In the genomic region with DNA sequence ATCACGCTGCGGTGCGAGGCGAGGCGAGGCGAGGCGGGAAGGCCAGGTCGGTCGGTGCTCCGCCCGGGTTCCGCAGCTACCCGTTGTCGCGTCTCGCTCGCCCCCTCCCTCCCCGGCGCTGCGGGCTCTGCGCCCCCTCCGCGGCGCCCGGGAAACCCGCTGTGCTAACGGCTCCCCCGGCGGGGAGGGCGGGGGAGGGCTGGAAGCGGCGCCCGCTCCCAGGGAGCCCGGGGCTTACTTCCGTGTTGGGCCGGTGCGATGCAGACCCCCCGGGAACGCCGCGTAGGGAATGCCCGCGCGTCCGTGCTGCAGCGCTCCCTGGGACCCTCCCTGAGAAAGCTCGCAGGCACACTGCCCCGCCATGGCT, we compare ENCODE assay signal across 8 mouse cellular contexts. TPM values are rescaled to one million over a fixed set of nuclear protein-coding genes. Genes with fewer than 3 reads are reported as not detected.
DNase-seq lines count a peak whose midpoint lies in the region; ATAC-seq and TF ChIP-seq lines count a peak whose summit lies in the region.

No protein-coding gene starts in this region.

- under 1% methylated on average over 46 of the region's 48 CpGs for WGBS in heart, embryonic 15.5 days
- under 1% methylated on average over 25 of the region's 48 CpGs for WGBS in hindbrain, embryonic 16.5 days
- WGBS in midbrain, embryonic 11.5 days = under 1% methylated on average over 30 of the region's 48 CpGs

- TF ChIP-seq CTCF in bone marrow macrophage, adult 2 months (IDR thresholded peaks at IDR 0.05; ENCODE audit: low read depth, low read length) = no peak

- H3K36me3 ChIP-seq in heart, embryonic 15.5 days = peaks cover 11% of the 10 kb centered on the region
- peaks cover 4% of the 10 kb centered on the region; the same call in 1 of the 2 replicates for H3K36me3 ChIP-seq in hindbrain, embryonic 16.5 days (ENCODE audit: control insufficient read depth, insufficient read depth, low read length)
- peaks cover 4% of the 10 kb centered on the region for H3K36me3 ChIP-seq in midbrain, embryonic 11.5 days (ENCODE audit: control insufficient read depth, insufficient read depth, low read length)

- peak overlapping the region; percentile 100 for H3K9ac ChIP-seq in heart, embryonic 15.5 days
- H3K9ac ChIP-seq in hindbrain, embryonic 16.5 days (ENCODE audit: low read depth, low read length) = peak overlapping the region; percentile 100
- H3K9ac ChIP-seq in midbrain, embryonic 11.5 days (ENCODE audit: low read length) = peak overlapping the region; percentile 100

- peak; percentile 69 for ATAC-seq in heart, embryonic 15.5 days (replicated peaks; ENCODE audit: insufficient number of reproducible peaks, insufficient read depth, low FRiP score, low read depth)
- ATAC-seq in hindbrain, embryonic 16.5 days = no peak
- peak; percentile 71 for ATAC-seq in midbrain, embryonic 11.5 days (ENCODE audit: low FRiP score)

- H3K4me1 ChIP-seq in heart, embryonic 15.5 days (replicated peaks) = peaks cover 8% of the 10 kb centered on the region
- H3K4me1 ChIP-seq in bone marrow macrophage, adult 2 months (ENCODE audit: control insufficient read depth, insufficient read depth, low read length) = peaks cover 12% of the 10 kb centered on the region
- peaks cover 6% of the 10 kb centered on the region for H3K4me1 ChIP-seq in hindbrain, embryonic 16.5 days (ENCODE audit: control insufficient read depth, insufficient read depth, low read depth, low read length)
- peaks cover 2% of the 10 kb centered on the region; the same call in 1 of the 2 replicates for H3K4me1 ChIP-seq in midbrain, embryonic 11.5 days (ENCODE audit: control insufficient read depth, insufficient read depth, low read length)

- no peak for TF ChIP-seq POLR2A in bone marrow macrophage, adult 2 months (IDR thresholded peaks at IDR 0.05; ENCODE audit: borderline replicate concordance, low read depth, low read length)

- intact Hi-C loops in heart, postnatal 25 days (cut with DNase I) = no loop called here
- intact Hi-C loops in gastrocnemius, postnatal 14 days (cut with DNase I; ENCODE audit: low total_unique reads) = no loop called here

- H3K27me3 ChIP-seq in heart, embryonic 15.5 days = no peaks in the 10 kb centered on the region
- no peaks in the 10 kb centered on the region for H3K27me3 ChIP-seq in hindbrain, embryonic 16.5 days (replicated peaks; ENCODE audit: control insufficient read depth, insufficient read depth, low read length)
- H3K27me3 ChIP-seq in midbrain, embryonic 11.5 days (ENCODE audit: control insufficient read depth, insufficient read depth, low read length) = no peaks in the 10 kb centered on the region

- DNase-seq in heart, postnatal 25 days (ENCODE audit: low spot score) = no peak
- no peak for DNase-seq in midbrain, embryonic 11.5 days (ENCODE audit: low spot score, missing footprints)
- no peak for DNase-seq in right cerebral cortex, postnatal 10 days (ENCODE audit: low spot score in 2 of 2)
- no peak for DNase-seq in spleen, postnatal 36 days (ENCODE audit: low spot score in 2 of 2)
- DNase-seq in gastrocnemius, postnatal 14 days = no peak

- H3K4me2 ChIP-seq in heart, embryonic 15.5 days = peak overlapping the region; percentile 64
- peak overlapping the region; percentile 55 for H3K4me2 ChIP-seq in hindbrain, embryonic 16.5 days (ENCODE audit: low read length)
- H3K4me2 ChIP-seq in midbrain, embryonic 11.5 days = peak overlapping the region; percentile 54

- peak overlapping the region; percentile 100 for H3K4me3 ChIP-seq in heart, embryonic 15.5 days
- H3K4me3 ChIP-seq in bone marrow macrophage, adult 2 months (ENCODE audit: insufficient read depth, low read length) = peak overlapping the region; percentile 93
- peak overlapping the region; percentile 99 for H3K4me3 ChIP-seq in hindbrain, embryonic 16.5 days (ENCODE audit: low read length)
- peak overlapping the region; percentile 100 for H3K4me3 ChIP-seq in midbrain, embryonic 11.5 days (ENCODE audit: low read depth, low read length)

- peak overlapping the region; percentile 100 for H3K27ac ChIP-seq in heart, embryonic 15.5 days
- peak overlapping the region; percentile 96 for H3K27ac ChIP-seq in bone marrow macrophage, adult 2 months (ENCODE audit: insufficient read depth, low read depth, low read length)
- H3K27ac ChIP-seq in hindbrain, embryonic 16.5 days (ENCODE audit: low read depth, low read length) = peak overlapping the region; percentile 97
- H3K27ac ChIP-seq in midbrain, embryonic 11.5 days (ENCODE audit: low read depth, low read length) = peak overlapping the region; percentile 98

- no peaks in the 10 kb centered on the region for H3K9me3 ChIP-seq in heart, embryonic 15.5 days (replicated peaks)
- H3K9me3 ChIP-seq in hindbrain, embryonic 16.5 days (ENCODE audit: control insufficient read depth, low read length) = no peaks in the 10 kb centered on the region
- H3K9me3 ChIP-seq in midbrain, embryonic 11.5 days (ENCODE audit: control insufficient read depth, low read length) = no peaks in the 10 kb centered on the region

RNA-seq across cellular contexts. Expression of a gene that starts 0.4 kb away (rescaled TPM):
- 888 and 900 TPM in 2 replicates for polyA plus RNA-seq in heart, embryonic 15.5 days (2015; fragmentation: Nextera tagmentation; extraction: Ambion mirVana)
- total RNA-seq in heart, postnatal 25 days (2021) = 100 to 1,000 TPM; 407 to 495 TPM
- polyA plus RNA-seq in bone marrow macrophage, adult 2 months (2012; ENCODE audit: insufficient read depth, insufficient read length, missing spikeins) = 846 and 879 TPM in 2 replicates
- 1,201 and 1,280 TPM in 2 replicates for polyA plus RNA-seq in hindbrain, embryonic 16.5 days (2015; fragmentation: Nextera tagmentation; extraction: Ambion mirVana)
- polyA plus RNA-seq in midbrain, embryonic 11.5 days (2014; fragmentation: Nextera tagmentation; extraction: Ambion mirVana) = 2,649 and 2,712 TPM in 2 replicates
- total RNA-seq in gastrocnemius, postnatal 14 days (2021) = 100 to 1,000 TPM; 334 to 386 TPM

RNA-seq across cellular contexts. Expression of a gene that starts 0.7 kb away (rescaled TPM):
- polyA plus RNA-seq in heart, embryonic 15.5 days (2015; fragmentation: Nextera tagmentation; extraction: Ambion mirVana) = 18.5 and 19.2 TPM in 2 replicates
- total RNA-seq in heart, postnatal 25 days (2021) = 10 to 100 TPM in 1 of 2 experiments, 1 to 10 TPM in 1; 8.3 to 10.0 TPM
- polyA plus RNA-seq in bone marrow macrophage, adult 2 months (2012; ENCODE audit: insufficient read depth, insufficient read length, missing spikeins) = 25.1 and 25.4 TPM in 2 replicates
- polyA plus RNA-seq in hindbrain, embryonic 16.5 days (2015; fragmentation: Nextera tagmentation; extraction: Ambion mirVana) = 22.2 and 24.2 TPM in 2 replicates
- polyA plus RNA-seq in midbrain, embryonic 11.5 days (2014; fragmentation: Nextera tagmentation; extraction: Ambion mirVana) = 34.1 and 36.6 TPM in 2 replicates
- total RNA-seq in gastrocnemius, postnatal 14 days (2021) = 1 to 10 TPM; 5.1 to 5.4 TPM

RNA-seq across cellular contexts. Expression of a gene that starts 17.7 kb away (rescaled TPM):
- polyA plus RNA-seq in heart, embryonic 15.5 days (2015; fragmentation: Nextera tagmentation; extraction: Ambion mirVana) = 26.3 and 27.7 TPM in 2 replicates
- total RNA-seq in heart, postnatal 25 days (2021) = 10 to 100 TPM; 14.4 to 14.6 TPM
- polyA plus RNA-seq in bone marrow macrophage, adult 2 months (2012; ENCODE audit: insufficient read depth, insufficient read length, missing spikeins) = 19.7 and 20.6 TPM in 2 replicates
- polyA plus RNA-seq in hindbrain, embryonic 16.5 days (2015; fragmentation: Nextera tagmentation; extraction: Ambion mirVana) = 22.1 and 23.7 TPM in 2 replicates
- 31.1 and 34.9 TPM in 2 replicates for polyA plus RNA-seq in midbrain, embryonic 11.5 days (2014; fragmentation: Nextera tagmentation; extraction: Ambion mirVana)
- 10 to 100 TPM; 10.1 to 10.5 TPM for total RNA-seq in gastrocnemius, postnatal 14 days (2021)

RNA-seq across cellular contexts. Expression of a gene that starts 43.8 kb away (rescaled TPM):
- polyA plus RNA-seq in heart, embryonic 15.5 days (2015; fragmentation: Nextera tagmentation; extraction: Ambion mirVana) = 0.37 and 0.43 TPM in 2 replicates
- total RNA-seq in heart, postnatal 25 days (2021) = under 1 TPM; 0.08 to 0.13 TPM
- polyA plus RNA-seq in bone marrow macrophage, adult 2 months (2012; ENCODE audit: insufficient read depth, insufficient read length, missing spikeins) = not detected in 2 replicates
- polyA plus RNA-seq in hindbrain, embryonic 16.5 days (2015; fragmentation: Nextera tagmentation; extraction: Ambion mirVana) = 1.7 and 2.2 TPM in 2 replicates
- polyA plus RNA-seq in midbrain, embryonic 11.5 days (2014; fragmentation: Nextera tagmentation; extraction: Ambion mirVana) = 1.1 and 1.3 TPM in 2 replicates
- under 1 TPM; 0.07 to 0.33 TPM for total RNA-seq in gastrocnemius, postnatal 14 days (2021)
